Mouse (Mus musculus) CH12F3 (cell line): Measurements from ENCODE around the gene Vmn1r21.

Experiments used
- in situ Hi-C: fragments of 300-500 bp; cut with MboI; formaldehyde crosslinking; loops from 2 replicates; pipeline ENCODE4 v1.14.3; 2020; ENCODE audit warnings: low sequenced_read_pairs

Vmn1r21 gene

DNA sequence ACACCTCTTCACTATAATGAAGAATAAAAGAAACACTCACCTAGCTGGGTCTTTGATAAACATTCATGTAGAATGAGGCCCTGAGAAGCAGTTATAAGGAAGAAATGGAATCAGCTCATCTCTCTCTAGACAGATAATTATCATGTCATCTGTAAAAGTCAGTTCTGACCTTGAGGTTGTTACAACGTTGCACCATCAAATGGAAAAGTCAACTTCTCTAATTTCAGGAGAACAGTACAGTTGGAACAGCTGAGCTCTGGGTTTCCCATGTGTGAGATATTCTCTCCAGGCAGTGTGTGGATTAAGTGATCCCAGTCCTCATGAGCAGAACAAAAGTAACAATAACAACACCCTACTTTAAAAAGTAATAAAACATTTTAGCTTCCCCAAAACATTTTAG, at the start of gene Vmn1r21:
Gene Vmn1r21 (minus strand): TSS at position 58 of the 400 bp plus-strand sequence.
- in situ Hi-C loops: loop anchor here (25.0 kb wide), 1 partner anchor 263 kb away; the partner anchor contains the start of gene Herc6

DNA sequence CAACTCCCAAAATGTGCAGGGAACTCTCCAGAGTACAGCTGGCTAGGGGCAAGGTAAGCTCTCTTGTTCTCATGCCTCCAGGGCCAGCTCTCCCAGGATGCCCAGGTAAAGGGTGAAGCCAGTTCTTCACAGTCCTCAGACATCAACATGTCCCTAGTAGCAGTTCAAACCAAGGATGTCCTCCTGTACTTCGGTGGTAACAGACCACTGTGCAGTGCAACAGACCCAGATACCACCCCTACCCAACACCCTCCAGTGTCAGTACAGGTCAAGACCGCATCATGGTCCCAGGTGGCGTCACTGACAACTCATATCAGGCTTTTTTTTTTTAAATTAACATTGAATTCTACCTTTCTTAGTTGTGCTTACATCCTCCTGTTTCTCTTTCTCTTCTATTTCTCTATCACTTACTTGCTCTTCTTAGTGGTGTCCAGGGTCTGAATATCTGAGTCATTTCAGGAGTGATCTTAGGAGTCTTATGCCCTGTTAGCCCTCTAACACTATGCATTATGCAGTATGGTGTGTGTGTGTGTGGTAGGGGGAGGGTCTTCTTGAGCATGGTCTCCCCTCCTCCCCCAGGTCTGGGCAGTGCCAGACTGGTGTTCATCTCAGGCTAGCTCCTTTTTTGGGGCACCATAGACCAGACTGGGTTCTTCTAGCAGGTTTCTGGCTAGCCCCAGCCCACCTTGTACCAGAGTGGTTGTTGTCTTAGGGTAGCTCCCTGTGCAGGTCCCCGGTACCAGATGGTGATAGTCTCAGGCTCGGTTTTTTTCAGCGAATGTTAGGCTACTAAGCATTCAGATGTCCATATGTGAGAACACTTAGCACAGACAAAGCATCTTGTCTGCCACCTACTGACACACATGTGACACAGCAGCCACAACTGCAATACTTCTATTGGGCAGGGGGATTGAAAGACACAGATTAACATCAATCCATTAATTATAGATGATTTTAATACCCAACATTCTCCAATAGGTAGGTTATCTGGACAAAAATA, 9.2 kb upstream of the Vmn1r21 start:
- in situ Hi-C loops: loop anchor here (25.0 kb wide), 1 partner anchor 272 kb away; the partner anchor contains the start of gene Herc6

DNA sequence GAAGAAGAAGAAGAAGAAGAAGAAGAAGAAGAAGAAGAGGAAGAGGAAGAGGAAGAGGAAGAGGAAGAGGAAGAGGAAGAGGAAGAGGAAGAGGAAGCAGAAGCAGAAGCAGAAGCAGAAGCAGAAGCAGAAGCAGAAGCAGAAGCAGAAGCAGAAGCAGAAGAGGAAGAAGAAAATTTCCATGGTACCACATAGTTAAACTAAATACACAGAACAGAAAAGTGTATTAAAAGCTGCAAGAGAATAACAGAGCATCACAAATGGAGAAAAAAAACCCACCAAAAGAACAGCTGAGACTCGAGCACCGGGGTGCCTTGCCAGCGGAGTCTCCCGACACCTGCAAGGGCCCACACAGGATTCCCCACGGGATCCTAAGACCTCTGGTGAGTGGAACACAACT, 1.0 kb upstream of the Vmn1r21 start:
- in situ Hi-C loops: loop anchor here (25.0 kb wide), 1 partner anchor 264 kb away; the partner anchor contains the start of gene Herc6

DNA sequence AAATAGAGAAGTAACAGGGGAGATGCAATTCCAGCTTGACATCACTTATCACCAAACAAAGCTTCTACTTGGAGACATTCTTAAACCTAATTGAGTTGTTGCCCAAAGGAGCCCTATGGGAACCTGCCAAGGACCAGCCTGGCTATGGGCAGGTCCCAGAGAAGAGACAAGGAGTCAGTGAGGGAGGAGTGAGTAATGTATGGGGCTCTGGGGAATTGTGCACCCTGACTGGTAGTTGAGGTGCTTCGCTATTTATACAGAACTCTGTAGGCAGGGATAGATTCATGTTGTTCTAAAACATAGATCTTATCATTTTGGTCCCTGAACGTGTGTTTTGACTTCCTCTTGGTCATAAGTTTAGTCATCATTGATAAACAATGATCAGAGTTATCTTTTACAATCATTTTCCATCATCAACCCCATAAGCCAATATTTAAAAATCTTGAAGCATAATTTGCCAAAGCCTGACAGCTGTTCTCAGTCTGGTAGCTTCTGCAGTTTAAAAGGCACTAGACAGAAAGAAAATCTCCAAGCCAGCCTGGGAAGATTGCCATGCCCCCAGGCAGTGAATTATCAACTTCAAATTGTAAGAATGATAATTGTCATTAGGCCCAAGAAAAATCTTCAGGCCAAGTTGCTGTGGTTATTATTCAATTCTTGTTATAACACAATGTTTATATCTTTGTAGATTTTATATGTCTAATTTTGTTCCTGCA, 10.3 kb downstream of the Vmn1r21 start:
- in situ Hi-C loops: no loop called here

DNA sequence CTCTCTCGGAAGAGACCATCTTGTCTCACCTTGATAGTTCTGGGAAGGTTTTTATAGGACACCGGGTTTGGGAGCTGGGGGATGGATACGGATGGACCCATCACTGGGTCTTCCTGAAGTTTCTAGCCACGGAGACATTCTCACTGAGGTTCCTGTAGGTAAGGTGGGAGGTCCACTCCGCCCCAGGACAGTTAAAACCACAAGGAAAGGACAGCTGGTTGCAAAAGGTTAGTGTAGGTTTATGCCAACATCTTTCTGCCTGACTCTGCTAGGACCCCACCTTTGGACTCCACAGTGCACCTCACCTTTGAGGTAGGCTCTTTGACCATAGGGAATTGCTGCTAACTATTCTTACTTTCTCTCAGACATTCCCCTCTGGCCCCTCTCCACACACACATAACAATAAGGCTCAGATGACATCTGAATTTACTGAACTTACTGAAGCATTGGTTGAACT, 24.9 kb downstream of the Vmn1r21 start:
- in situ Hi-C loops: no loop called here

DNA sequence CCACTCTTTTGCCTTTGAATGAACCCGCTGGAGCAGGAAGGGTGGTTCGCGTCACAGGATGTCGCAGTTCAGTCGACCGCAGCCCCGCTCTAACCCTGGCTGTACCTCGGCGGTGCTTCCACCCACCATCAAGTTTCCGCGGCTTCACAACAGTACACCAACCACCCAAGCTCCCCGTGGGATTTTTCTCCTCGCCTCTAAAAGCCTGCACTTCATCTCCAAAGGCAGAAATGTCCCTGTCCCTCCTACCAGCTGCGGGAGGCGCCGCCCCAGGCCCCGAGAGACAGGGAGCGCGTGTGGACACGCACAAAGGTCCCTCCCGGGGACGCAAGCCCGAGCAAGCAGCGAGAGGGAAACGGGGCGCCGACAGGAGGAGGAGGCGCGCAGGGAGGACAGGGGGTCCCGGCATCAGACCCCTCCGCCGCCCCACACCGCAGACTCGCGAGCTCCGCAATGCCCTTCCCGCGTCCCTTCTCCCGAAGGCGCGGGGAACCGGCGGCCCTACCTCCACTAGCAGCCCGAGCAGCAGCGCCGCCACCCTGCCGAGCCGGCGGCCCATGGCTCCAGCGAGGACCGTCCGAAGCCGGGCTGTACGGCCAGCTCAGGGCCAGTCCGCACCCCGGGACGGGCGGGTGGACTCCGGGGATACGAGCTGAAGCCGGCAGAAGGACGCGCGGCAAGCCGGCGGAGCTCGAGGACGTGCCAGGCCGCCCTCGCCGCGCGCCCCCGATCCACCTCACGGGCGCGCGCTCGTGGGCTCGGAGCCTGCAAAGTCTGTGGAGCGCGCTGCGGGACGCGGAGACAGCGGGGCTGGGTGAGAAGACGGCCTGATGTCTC, 25.5 kb downstream of the Vmn1r21 start, which contains the start of gene Vopp1:
Gene Vopp1 (minus strand): TSS at position 738 of the 837 bp plus-strand sequence.
- in situ Hi-C loops: no loop called here

DNA sequence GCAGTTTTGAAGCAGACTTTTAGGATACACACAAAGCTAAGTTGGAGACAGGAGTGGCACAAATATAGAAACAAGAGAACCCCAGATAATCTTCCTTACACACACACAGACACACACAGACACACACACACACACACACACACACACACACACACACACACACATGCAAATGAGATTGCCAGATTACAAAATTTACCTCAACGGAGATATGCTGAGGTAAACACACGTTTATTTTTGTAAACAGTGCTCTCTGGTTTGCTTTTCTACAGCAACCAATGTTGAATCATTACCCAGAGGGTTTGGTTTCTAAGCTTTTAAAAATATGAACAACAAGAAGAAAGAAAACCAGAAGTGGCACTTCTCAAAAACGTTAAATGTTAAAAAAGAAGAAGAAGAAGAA, 26.7 kb downstream of the Vmn1r21 start:
- in situ Hi-C loops: no loop called here

DNA sequence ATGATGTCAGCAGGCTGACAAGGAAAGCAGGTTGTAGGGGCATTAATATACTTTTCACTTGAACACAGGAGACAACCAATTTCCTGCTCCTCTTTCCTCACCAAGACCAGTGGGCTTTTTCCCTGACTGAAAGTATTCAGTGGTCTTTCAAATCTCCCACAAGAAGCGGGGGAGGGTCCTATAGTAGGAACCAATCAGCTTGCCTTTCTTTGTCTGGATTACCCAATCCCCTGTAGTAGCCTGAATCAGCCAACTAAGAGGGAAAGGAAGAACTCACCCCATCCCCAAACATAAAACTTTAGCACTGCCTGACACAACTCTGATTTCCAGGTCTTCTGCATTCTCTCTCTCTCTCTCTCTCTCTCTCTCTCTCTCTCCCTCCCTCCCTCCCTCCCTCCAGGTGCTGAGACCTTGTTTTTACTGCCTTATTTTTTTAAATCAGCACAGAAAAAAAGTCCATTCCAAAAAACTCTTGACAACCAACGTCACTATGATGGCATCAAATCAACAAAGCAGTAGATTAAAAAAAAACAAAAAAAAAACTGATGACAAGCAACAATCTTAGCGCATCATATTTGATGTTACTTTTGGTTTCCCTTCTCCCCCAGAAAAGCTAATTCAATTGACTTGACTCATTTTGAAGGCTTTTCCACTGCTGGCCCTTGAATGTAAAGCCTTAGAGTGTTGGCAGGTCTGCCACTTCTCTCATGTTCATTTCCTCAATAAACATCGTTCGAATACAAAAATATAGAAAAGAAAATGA, 27.3 kb downstream of the Vmn1r21 start:
- in situ Hi-C loops: no loop called here

DNA sequence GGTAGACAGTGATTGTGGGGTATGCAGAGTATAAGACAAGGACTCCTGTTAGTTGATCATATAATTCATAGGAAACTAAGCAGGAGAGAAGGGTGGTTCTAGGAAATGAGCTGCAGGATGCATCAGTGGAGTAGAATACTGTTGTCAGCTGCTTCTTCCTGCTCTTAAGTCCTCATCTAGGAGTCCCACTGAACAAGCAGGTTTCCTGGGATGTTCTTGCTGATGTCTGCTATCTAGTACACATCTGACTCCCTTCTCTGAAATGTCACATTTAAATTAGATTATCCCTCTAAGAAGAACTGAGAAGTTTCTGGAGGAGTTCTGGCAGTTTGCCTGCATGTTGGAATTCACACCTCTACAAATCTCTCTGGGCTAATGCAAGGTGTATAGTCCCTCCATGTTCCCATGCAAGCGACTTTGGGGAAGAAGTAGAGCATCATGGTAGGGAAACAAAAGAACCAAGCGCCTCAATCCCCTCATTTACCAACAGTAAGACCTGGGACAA, 35.7 kb downstream of the Vmn1r21 start:
- in situ Hi-C loops: no loop called here

DNA sequence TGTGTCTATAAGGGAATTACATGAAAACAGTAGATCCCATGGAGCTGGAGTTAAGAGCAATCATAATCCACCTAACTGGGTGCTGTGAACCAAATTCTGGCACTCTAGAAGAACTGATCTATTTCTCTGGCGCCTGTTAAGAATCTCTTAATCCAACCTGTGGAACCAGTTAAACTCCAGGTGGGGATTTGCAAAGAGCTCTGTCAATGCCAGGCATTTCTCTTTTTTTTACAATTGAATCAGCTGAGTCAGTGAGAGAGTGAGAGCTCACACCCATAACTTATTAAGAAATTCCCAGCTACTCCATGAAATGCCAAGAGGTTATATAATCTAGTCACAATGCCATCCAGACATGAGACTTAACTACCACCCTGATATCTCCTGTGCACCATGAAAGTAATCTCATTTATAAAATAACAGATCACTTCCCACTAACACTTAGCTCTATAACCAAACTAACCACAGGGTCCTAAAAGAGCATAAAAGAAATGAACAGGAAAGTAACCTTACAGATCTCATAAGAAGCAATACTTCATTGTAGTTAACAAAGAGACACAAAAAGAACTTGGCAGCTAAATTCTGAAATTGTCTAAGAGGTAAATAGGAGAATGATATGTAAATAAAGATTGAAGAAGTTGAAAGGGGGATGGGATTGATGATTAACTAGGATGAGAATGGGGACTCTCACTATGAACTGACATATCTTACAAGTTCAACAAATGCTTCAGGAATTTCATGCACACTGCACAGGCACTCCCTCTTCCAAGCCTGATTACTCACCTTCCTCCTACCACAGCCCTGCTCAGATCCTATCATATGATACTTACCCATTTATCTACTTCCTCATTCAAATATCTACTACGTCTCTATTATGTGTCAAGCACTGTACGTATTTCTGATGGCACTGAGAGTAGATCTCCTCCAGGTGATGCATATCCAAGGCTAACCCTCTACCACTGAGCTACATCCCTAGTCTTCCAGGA, 38.1 kb downstream of the Vmn1r21 start:
- in situ Hi-C loops: no loop called here

DNA sequence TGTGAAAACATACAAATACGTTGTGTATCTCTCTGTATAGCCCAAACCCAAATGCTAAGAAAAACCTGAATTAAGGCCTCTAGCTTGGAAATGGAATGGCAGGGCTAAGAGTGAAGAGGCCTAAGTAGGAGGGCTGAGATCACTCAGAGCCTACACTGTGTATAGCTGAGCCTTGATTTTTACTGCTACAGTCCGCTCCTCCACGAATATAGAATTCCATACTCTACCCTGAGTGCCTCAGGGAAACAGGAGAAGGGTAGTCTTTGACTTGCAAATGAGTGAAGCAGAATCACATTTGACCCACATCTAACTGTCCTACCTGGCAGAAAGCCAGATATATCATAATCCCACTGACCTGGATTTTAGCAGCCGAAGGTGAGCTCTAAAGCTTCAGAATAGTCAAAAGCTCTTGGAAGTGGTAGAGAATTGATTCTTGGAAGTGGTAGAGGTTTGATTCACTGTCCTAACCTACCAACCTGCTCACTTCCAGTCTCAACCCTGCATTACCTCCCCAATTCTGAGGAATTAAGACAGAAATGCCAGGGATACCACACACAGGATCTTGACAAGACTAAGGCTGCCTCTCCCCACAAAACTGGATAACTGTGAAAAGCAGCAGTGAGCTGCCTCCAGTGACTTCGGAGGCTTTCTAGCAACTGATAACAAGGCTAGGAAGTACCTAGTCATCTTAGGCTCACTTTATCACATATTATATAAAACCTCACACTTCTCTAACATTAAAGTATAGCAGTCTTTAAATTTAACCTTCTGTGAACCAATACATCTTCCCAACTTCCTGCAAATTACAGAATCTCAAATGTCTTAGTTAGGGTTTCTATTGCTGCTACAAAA, 44.7 kb downstream of the Vmn1r21 start:
- in situ Hi-C loops: no loop called here

DNA sequence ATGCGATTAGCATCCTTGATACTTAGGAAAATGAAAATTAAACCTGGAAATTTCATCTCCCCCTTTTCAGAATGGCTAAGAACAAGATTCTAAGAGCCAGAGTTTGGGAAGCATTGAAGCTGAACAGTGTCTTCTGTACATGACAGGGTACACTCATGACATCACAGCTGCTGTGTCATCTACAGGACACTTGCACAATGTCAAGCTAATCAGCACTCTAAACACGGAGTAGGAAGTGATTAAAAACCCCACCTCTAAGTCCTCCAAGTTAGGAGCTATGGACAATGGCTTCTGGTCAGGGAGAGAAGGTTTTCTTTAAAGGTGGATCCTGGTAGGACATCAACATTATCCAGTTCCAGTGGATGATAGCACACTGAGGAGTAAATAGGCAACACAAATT, 47.0 kb downstream of the Vmn1r21 start:
- in situ Hi-C loops: no loop called here

DNA sequence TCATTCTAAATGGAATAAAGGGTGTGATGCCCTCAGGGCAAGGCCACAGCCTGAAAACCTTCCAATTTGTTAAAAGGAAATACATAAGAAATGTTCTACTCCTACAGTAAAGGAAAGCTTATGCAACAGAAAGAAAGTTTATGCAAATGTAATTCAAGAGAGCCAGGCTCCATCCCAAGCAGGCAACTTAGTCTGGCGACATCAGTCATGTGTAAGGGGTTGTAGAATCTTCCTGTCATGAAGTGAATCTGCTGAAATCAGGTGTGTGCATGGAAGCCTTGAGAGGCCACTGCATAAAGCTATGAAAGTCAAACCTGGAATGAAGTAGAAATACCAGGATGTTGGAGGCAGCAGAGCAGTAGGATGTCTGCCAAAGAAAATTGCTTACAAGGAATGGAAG, 51.2 kb downstream of the Vmn1r21 start:
- in situ Hi-C loops: no loop called here

DNA sequence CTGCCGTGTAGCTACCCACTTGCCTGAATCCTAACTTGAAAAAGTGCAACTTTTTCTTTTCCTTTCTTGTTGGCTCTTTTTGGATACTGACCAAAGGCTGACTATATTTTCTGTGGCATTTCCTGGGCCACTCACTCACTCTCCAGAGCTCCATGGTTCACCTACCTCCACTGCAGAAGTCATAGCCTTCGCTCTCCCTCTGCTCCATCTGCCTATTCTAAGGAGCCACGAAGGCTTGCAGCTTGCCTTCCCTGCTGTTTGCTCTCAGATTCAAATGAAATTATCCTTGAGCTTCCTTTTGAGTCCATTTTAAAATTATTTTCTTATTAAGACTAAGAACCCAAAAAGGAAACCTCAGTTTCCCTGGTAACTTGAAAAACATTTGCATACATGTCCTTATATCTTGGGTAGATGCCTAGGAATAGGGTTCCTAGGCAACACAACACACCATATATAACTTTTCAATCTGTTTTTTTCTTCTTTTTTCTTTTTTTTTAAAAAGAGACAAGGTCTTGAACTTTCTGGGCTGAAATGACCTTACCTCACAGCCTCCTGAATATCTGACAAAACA, 53.2 kb downstream of the Vmn1r21 start:
- in situ Hi-C loops: no loop called here

DNA sequence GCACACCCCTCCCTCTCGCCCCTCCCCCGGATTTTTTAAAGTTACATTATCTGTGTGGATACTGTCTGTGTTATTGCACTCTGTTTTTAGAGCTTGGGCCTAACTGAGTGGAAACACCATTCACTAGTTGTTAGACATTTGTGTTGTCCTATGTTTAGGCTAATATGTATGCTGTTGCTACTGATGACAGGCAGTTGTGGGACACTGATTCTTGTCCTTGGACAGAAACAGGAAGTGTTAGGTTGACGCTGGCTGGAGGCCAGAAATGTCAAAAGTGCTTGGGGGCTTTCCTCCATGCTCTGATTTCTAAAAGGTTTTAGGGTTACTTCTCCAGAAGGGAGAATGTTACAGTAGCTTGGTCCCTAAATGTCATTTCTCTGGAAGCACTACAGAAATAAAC, 54.3 kb downstream of the Vmn1r21 start:
- in situ Hi-C loops: no loop called here
